Mouse (Mus musculus): ENCODE data around the gene Rfc4. TPM values are rescaled to one million over a fixed set of nuclear protein-coding genes. Genes with fewer than 3 reads are reported as not detected.
A peak's percentile ranks its signal among the peaks of the same experiment; 100 is the strongest.

Rfc4 gene
- total RNA-seq, 2 experiments from 2014 or later: 6.8 to 7.3 TPM

- DNase-seq (ENCODE audit: low spot score in 2 of 2): no peak
- intact Hi-C loops (cut with DNase I): no loop called here
Observed at GRCm38 (mm10) chr16:23140911-23141310, 13.4 kb upstream of the Rfc4 start.

GRCm38 (mm10) chr16:23136406-23136970 lies 9.0 kb upstream of the Rfc4 start:
- DNase-seq (ENCODE audit: low spot score in 2 of 2): no peak
- intact Hi-C loops (cut with DNase I): no loop called here

GRCm38 (mm10) chr16:23135421-23136149 lies 8.0 kb upstream of the Rfc4 start:
- intact Hi-C loops (cut with DNase I): loop anchor here (2.0 kb wide), 1 partner anchor 47 kb away; no protein-coding TSS in a partner anchor
- no peak for DNase-seq (ENCODE audit: low spot score in 2 of 2)

- intact Hi-C loops (cut with DNase I): no loop called here
- no peak for DNase-seq (ENCODE audit: low spot score in 2 of 2)
Observed at GRCm38 (mm10) chr16:23132336-23132735, 4.8 kb upstream of the Rfc4 start.

GRCm38 (mm10) chr16:23130303-23130702 lies 2.8 kb upstream of the Rfc4 start:
- intact Hi-C loops (cut with DNase I): no loop called here
- DNase-seq (ENCODE audit: low spot score in 2 of 2): no peak

- no peak for DNase-seq (ENCODE audit: low spot score in 2 of 2)
- intact Hi-C loops (cut with DNase I): loop anchor here (2.0 to 5.0 kb wide), 2 partner anchors 20 to 270 kb away; partner anchors contain the start of genes Dnajb11, Eif4a2 and Tbccd1
Observed at GRCm38 (mm10) chr16:23127311-23127672, 245 bp downstream of the Rfc4 start.

GRCm38 (mm10) chr16:23124398-23124797 lies 3.1 kb downstream of the Rfc4 start:
- no peak for DNase-seq (ENCODE audit: low spot score in 2 of 2)

GRCm38 (mm10) chr16:23123104-23123503 lies 4.4 kb downstream of the Rfc4 start:
- no peak for DNase-seq (ENCODE audit: low spot score in 2 of 2)
- intact Hi-C loops (cut with DNase I): no loop called here

More at GRCm38 (mm10) chr16:23124398-23124797, 3.1 kb downstream of the Rfc4 start:
- intact Hi-C loops (cut with DNase I): no loop called here

- intact Hi-C loops (cut with DNase I): no loop called here
- no peak for DNase-seq (ENCODE audit: low spot score in 2 of 2)
Observed at GRCm38 (mm10) chr16:23122446-23122845, 5.1 kb downstream of the Rfc4 start.

- intact Hi-C loops (cut with DNase I): no loop called here
- DNase-seq (ENCODE audit: low spot score in 2 of 2): no peak
Observed at GRCm38 (mm10) chr16:23117173-23117572, 10.4 kb downstream of the Rfc4 start.

- DNase-seq (ENCODE audit: low spot score in 2 of 2): no peak
- intact Hi-C loops (cut with DNase I): no loop called here
Observed at GRCm38 (mm10) chr16:23115486-23115885, 12.1 kb downstream of the Rfc4 start.

GRCm38 (mm10) chr16:23114339-23115171 lies 13.0 kb downstream of the Rfc4 start:
- DNase-seq (ENCODE audit: low spot score in 2 of 2): no peak
- intact Hi-C loops (cut with DNase I): no loop called here

GRCm38 (mm10) chr16:23113903-23114302 lies 13.6 kb downstream of the Rfc4 start:
- intact Hi-C loops (cut with DNase I): no loop called here

GRCm38 (mm10) chr16:23112861-23113435 lies 14.6 kb downstream of the Rfc4 start:
- intact Hi-C loops (cut with DNase I): no loop called here
- DNase-seq (ENCODE audit: low spot score in 2 of 2): no peak

More at GRCm38 (mm10) chr16:23113903-23114302, 13.6 kb downstream of the Rfc4 start:
- DNase-seq (ENCODE audit: low spot score in 2 of 2): no peak

GRCm38 (mm10) chr16:23112348-23112747 lies 15.2 kb downstream of the Rfc4 start:
- intact Hi-C loops (cut with DNase I): no loop called here
- DNase-seq (ENCODE audit: low spot score in 2 of 2): no peak

- no peak for DNase-seq (ENCODE audit: low spot score in 2 of 2)
- intact Hi-C loops (cut with DNase I): no loop called here
Observed at GRCm38 (mm10) chr16:23109350-23110280, 17.9 kb downstream of the Rfc4 start.

GRCm38 (mm10) chr16:23108943-23109342 lies 18.6 kb downstream of the Rfc4 start:
- DNase-seq (ENCODE audit: low spot score in 2 of 2): no peak
- intact Hi-C loops (cut with DNase I): no loop called here

- intact Hi-C loops (cut with DNase I): loop anchor here (2.0 kb wide), 1 partner anchor 19 kb away; the partner anchor contains the start of gene Rfc4
Observed at GRCm38 (mm10) chr16:23107946-23108759, 19.4 kb downstream of the Rfc4 start.

More at GRCm38 (mm10) chr16:23107946-23108759, 19.4 kb downstream of the Rfc4 start:
- DNase-seq (ENCODE audit: low spot score in 2 of 2): peak; percentile 85

All from left cerebral cortex, postnatal 36 days (tissue).